Mouse (Mus musculus) monocyte, adult 5-6 weeks (primary cell): ENCODE measurements at regions not wholly inside any gene's neighbourhood (a gene's known extent, or its start where the extent isn't known, plus 50 kb on each side); places are given as distances from the start of the nearest gene placed in this dataset.

ENCODE experiments used
- ATAC-seq: fragments of 153-309, 156-312 bp; replicated peaks from 2 replicates; pipeline ENCODE4 v1.8.0; 2017; ENCODE audit warnings: mild to moderate bottlenecking; ENCODE audit not compliant: low TSS enrichment, insufficient number of reproducible peaks, severe bottlenecking, poor library complexity, low FRiP score

GRCm38 (mm10) chr16:77405859-77406258 lies 196.0 kb downstream of the Gm11146 start:
- ATAC-seq, result no peak

GRCm38 (mm10) chr16:77405181-77405818 lies 196.6 kb downstream of the Gm11146 start:
- ATAC-seq, result no peak

GRCm38 (mm10) chr16:77402711-77403280 lies 199.1 kb downstream of the Gm11146 start:
- ATAC-seq, result no peak

GRCm38 (mm10) chr16:77401185-77401943 lies 200.5 kb downstream of the Gm11146 start:
- ATAC-seq, result no peak

- ATAC-seq, result no peak
Observed at GRCm38 (mm10) chr16:77400276-77400891, 201.5 kb downstream of the Gm11146 start.

- ATAC-seq, result no peak
Observed at GRCm38 (mm10) chr16:77399846-77400275, 202.0 kb downstream of the Gm11146 start.

DNA sequence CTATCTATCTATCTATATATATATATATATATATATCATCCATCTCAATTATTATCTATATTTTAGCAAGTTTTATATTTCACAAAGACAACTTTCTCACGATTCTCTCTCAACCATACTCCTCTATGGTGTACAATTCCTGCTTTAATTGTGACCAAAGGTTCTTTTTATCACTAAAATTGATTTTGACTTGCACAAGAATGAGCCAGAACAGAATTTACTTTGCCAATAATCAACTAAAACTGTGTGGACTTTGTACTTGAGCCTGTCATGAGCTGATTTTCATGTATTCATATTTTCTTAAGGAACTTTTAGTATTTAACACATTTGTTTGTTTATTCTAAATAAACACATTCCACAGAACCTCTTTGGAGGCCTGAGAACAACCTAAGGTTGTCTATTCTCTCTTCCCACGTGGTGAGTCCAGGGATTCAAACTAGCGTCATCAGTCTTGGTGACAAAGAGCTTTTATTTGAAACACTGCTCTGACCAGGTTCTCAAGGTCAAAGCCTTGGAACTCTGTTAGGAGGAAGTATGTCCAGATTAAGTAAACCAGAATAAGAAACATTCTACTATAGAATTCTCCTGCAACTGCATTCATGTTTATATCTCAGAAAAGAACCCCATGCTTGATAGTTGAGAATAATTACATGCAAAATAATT lies 207.7 kb downstream of the Gm11146 start:
- no peak for ATAC-seq

DNA sequence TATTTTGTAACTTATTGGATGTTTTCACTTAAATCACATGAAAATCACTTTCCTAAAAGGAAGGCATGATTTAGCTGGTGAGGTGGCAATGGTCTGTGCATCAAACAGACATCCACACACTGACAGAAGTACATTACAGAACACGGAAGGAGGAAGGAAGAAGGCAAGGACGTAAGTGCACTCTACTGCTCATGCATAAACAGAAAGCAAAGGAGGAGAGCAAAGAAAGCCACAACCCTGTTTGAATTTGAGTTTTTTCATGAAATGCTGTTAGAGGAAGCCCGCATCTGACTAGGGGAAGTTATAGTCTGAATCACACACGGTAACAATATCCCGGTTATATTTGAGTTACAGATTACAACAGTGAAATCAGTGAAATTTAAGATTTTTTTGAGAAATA lies 208.4 kb downstream of the Gm11146 start:
- no peak for ATAC-seq

- ATAC-seq, result no peak
Observed at GRCm38 (mm10) chr16:77392205-77392604, 209.7 kb downstream of the Gm11146 start.

GRCm38 (mm10) chr16:77384021-77384729 lies 217.7 kb downstream of the Gm11146 start:
- ATAC-seq, result no peak

DNA sequence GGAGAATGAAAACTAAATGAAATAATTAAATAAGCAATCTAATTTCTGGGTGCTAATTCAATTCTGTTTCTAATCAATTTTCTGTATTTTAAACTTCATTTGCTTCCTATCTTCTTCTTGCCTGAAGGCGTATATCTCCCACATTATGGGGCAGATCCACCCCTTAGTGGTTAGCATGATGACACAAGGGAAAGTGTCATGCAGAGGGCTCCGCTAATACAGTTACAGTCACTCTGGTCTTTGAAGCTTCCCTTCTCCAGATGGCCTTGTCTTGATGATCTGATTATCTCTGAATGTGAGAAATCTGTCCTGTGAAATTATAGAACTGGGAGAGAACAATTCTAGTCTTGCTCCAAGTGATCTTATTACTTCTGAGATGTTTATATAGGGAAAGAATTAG lies 219.1 kb downstream of the Gm11146 start:
- ATAC-seq, result no peak

DNA sequence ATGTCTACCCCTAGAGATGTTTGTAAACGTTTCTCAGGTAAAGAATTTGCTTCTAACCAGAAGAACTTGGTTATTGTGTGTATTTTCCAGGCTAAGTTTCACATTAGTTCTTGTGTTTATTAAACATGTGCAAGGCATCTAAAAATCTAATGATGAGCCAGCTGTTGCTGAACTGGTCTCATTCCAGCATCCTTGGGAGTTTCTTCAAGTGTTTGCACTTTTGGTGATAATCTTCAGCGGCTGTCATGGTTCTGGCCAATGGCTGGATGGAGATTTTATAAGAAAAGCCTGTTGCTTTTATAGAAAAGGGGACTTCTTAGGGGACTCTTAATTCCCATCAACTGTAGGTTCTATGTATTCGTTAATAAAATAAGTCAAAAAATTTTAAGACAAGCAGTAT lies 229.1 kb downstream of the Gm11146 start:
- no peak for ATAC-seq

- 0 out of 2 replicates have a peak, but pooled peaks have one; percentile 40 for ATAC-seq
Observed at GRCm38 (mm10) chr16:77369810-77370209, 232.1 kb downstream of the Gm11146 start.

GRCm38 (mm10) chr16:77365254-77365653 lies 236.6 kb downstream of the Gm11146 start:
- ATAC-seq, result no peak

DNA sequence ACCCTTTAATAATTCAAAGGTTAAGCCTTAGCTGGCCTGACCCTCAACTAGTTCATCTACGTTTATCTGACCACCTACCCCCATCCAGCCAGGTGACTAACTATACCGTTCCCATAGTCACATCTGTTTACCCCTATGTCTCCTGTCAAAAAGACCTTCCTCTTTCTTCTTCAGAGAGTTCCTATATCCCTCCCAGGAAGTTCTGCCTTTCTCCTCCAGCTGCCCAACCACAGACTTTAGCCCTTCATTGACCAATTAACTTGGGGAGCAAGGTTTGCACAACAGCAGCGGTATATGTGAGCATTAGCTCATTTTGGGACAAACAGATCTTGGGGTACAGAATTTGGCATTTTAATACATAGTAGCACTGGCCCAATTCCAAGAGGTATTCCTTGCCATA lies 237.5 kb downstream of the Gm11146 start:
- ATAC-seq, result no peak

GRCm38 (mm10) chr16:77359190-77359589 lies 242.7 kb downstream of the Gm11146 start:
- no peak for ATAC-seq

GRCm38 (mm10) chr16:77355260-77355659 lies 246.6 kb downstream of the Gm11146 start:
- no peak for ATAC-seq

DNA sequence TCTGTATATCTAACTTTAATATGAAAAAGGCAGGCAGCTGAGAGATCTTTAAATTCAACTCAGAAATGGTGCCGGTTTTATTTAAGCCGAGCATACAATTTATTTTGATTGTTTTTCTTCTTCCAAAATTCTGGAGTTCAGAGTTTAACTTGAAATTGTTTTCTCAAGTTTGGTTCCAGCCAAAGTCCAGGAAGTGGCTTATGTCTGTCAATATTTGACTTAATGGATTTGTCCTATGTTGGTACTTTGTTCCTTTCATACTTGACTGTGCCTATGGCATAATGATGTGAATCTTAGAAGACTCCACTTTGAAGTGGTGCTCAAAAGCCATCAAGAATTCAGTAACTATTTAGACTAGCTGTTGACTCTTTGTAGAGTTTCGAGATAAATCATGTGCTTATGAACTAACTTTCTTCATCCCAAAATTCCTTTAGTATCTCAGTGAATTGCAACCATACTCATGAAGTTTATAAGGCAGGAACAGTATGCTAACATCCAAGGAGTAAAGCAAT lies 247.6 kb downstream of the Gm11146 start:
- ATAC-seq, result no peak
